Mouse (Mus musculus): ENCODE results near the gene Clic5.
"Not testable (repeated sequence)": the region's sequence is repeated elsewhere in the genome, so short reads cannot be mapped to it uniquely, and the experiment has no call there.

Clic5 gene

GRCm38 (mm10) chr17:44188042-44188768 lies at the start of gene Clic5:
Gene Clic5, plus strand, starts transcription at chr17:44188584.
- DNase-seq (ENCODE audit: low read depth, low spot score), result peak; percentile 45

GRCm38 (mm10) chr17:44145806-44146205 lies 42.6 kb upstream of the Clic5 start:
- DNase-seq (ENCODE audit: low read depth, low spot score), result no peak

- DNase-seq (ENCODE audit: low read depth, low spot score), result no peak
These were observed 40.1 kb upstream of the Clic5 start for GRCm38 (mm10) chr17:44148109-44148846.

GRCm38 (mm10) chr17:44151130-44151529 lies 37.3 kb upstream of the Clic5 start:
- DNase-seq (ENCODE audit: low read depth, low spot score), result peak; percentile 41

GRCm38 (mm10) chr17:44151889-44152288 lies 36.5 kb upstream of the Clic5 start:
- no peak for DNase-seq (ENCODE audit: low read depth, low spot score)

GRCm38 (mm10) chr17:44153871-44154270 lies 34.5 kb upstream of the Clic5 start:
- no peak for DNase-seq (ENCODE audit: low read depth, low spot score)

GRCm38 (mm10) chr17:44155204-44155603 lies 33.2 kb upstream of the Clic5 start:
- DNase-seq (ENCODE audit: low read depth, low spot score), result no peak

GRCm38 (mm10) chr17:44158186-44158585 lies 30.2 kb upstream of the Clic5 start:
- no peak for DNase-seq (ENCODE audit: low read depth, low spot score)

- DNase-seq (ENCODE audit: low read depth, low spot score), result no peak
These were observed 27.9 kb upstream of the Clic5 start for GRCm38 (mm10) chr17:44160449-44160848.

- DNase-seq (ENCODE audit: low read depth, low spot score), result no peak
These were observed 25.9 kb upstream of the Clic5 start for GRCm38 (mm10) chr17:44162514-44162913.

GRCm38 (mm10) chr17:44162935-44163334 lies 25.4 kb upstream of the Clic5 start:
- no peak for DNase-seq (ENCODE audit: low read depth, low spot score)

- DNase-seq (ENCODE audit: low read depth, low spot score), result peak; percentile 25
These were observed 22.5 kb upstream of the Clic5 start for GRCm38 (mm10) chr17:44165730-44166347.

- DNase-seq (ENCODE audit: low read depth, low spot score), result no peak
These were observed 18.7 kb upstream of the Clic5 start for GRCm38 (mm10) chr17:44169676-44170075.

GRCm38 (mm10) chr17:44170316-44170715 lies 18.1 kb upstream of the Clic5 start:
- no peak for DNase-seq (ENCODE audit: low read depth, low spot score)

- DNase-seq (ENCODE audit: low read depth, low spot score), result peak; percentile 38
These were observed 16.5 kb upstream of the Clic5 start for GRCm38 (mm10) chr17:44171930-44172329.

GRCm38 (mm10) chr17:44173341-44173740 lies 15.0 kb upstream of the Clic5 start:
- no peak for DNase-seq (ENCODE audit: low read depth, low spot score)

- no peak for DNase-seq (ENCODE audit: low read depth, low spot score)
These were observed 11.1 kb upstream of the Clic5 start for GRCm38 (mm10) chr17:44177291-44177690.

GRCm38 (mm10) chr17:44181346-44181745 lies 7.0 kb upstream of the Clic5 start:
- no peak for DNase-seq (ENCODE audit: low read depth, low spot score)

- no peak for DNase-seq (ENCODE audit: low read depth, low spot score)
These were observed 1.5 kb upstream of the Clic5 start for GRCm38 (mm10) chr17:44186871-44187270.

- not testable (repeated sequence) for DNase-seq (ENCODE audit: low read depth, low spot score)
These were observed 847 bp upstream of the Clic5 start for GRCm38 (mm10) chr17:44187537-44187936.

- no peak for DNase-seq (ENCODE audit: low read depth, low spot score)
These were observed 373 bp downstream of the Clic5 start for GRCm38 (mm10) chr17:44188769-44189145.

- peak; percentile 23 for DNase-seq (ENCODE audit: low read depth, low spot score)
These were observed 1.3 kb downstream of the Clic5 start for GRCm38 (mm10) chr17:44189696-44190095.

- DNase-seq (ENCODE audit: low read depth, low spot score), result no peak
These were observed 1.9 kb downstream of the Clic5 start for GRCm38 (mm10) chr17:44190246-44190645.
